Comparison of ENCODE assay signal across 11 mouse cellular contexts in the genomic region with DNA sequence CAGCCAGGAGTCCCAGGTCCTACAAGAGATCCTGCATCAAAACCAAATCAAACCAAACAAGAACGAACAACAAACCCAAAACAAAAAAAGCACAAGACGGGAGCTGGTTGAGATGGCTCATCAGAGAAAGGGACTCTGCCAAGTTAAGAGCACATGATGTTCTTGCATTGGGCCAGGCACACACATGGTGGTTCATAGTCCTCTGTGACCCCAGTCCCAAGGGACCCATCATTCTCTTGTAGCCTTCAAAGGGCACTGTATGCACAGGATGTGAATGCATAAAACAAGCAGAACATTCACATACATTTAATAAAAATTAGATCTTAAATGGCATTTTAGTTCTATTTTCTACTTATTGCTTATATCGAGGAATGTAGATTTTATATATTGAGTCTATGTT.
A peak's percentile ranks its signal among the peaks of the same experiment; 100 is the strongest.
DNase-seq lines count a peak whose midpoint lies in the region.
"Had no signal": no experiment of that assay in that cellular context is flagged by ENCODE, and none has a peak within 500 bp of the region (broad histone marks: within the 10 kb centered on the region; RNA-seq: fewer than 3 reads in every experiment).

No protein-coding gene starts in this region.

- peak; percentile 39 for DNase-seq in embryo, embryonic 10 days (ENCODE audit: low spot score)
- DNase-seq in embryo, embryonic 9.5 days (ENCODE audit: extremely low spot score): no peak
- DNase-seq in kidney, postnatal 10 days: peak; percentile 24
- no peak for DNase-seq in kidney, postnatal 25 days
- DNase-seq in lung, postnatal 10 days: peak; percentile 27
- no peak for DNase-seq in lung, adult 18-20 months
- peak; percentile 43 for DNase-seq in testis, postnatal 14 days (ENCODE audit: low spot score)
- DNase-seq in right cerebral cortex, postnatal 4 days: no peak
- DNase-seq: cerebellum, adult 11-12 months; gastrocnemius, postnatal 10 days; thymus, postnatal 25 days had no signal

Comparison
In these comparisons a context has a peak if more than half of its experiments do, and no peak if none do; other contexts are left out.
1. DNase-seq: peak in embryo, embryonic 10 days (single experiment), kidney, postnatal 10 days (single experiment), lung, postnatal 10 days (single experiment) and testis, postnatal 14 days (single experiment); none in embryo, embryonic 9.5 days (single experiment), kidney, postnatal 25 days (0 of 2), lung, adult 18-20 months (0 of 2) and right cerebral cortex, postnatal 4 days (single experiment).